In genomic region chr8:44252393-44252792, GRCm38 (mm10) we compare ENCODE assay signal across 26 mouse cellular contexts.
DNase-seq lines count a peak whose midpoint lies in the region; ATAC-seq and TF ChIP-seq lines count a peak whose summit lies in the region.
"Had no signal": no experiment of that assay in that cellular context is flagged by ENCODE, and none has a peak within 500 bp of the region (broad histone marks: within the 10 kb centered on the region; RNA-seq: fewer than 3 reads in every experiment).

No protein-coding gene starts in this region.

- no peaks in the 10 kb centered on the region for H3K27me3 ChIP-seq in kidney, embryonic 14.5 days (ENCODE audit: control insufficient read depth, insufficient read depth, low read length)
- no peaks in the 10 kb centered on the region for H3K27me3 ChIP-seq in kidney, adult 2 months (replicated peaks; ENCODE audit: control insufficient read depth, insufficient read depth, low read length)
- no peaks in the 10 kb centered on the region for H3K27me3 ChIP-seq in kidney, postnatal 0 days (ENCODE audit: insufficient read depth, low read length)
- H3K27me3 ChIP-seq: embryonic facial prominence, embryonic 13.5 days; forebrain, embryonic 12.5 days; forebrain, embryonic 15.5 days; heart, embryonic 12.5 days; heart, embryonic 15.5 days had no signal

- no peaks in the 10 kb centered on the region for H3K9me3 ChIP-seq in kidney, embryonic 14.5 days (ENCODE audit: control insufficient read depth, low read length)
- H3K9me3 ChIP-seq in kidney, postnatal 0 days (replicated peaks; ENCODE audit: low read length): no peaks in the 10 kb centered on the region
- H3K9me3 ChIP-seq: embryonic facial prominence, embryonic 10.5 days; embryonic facial prominence, embryonic 13.5 days; forebrain, embryonic 12.5 days; forebrain, embryonic 15.5 days; heart, embryonic 12.5 days; heart, embryonic 15.5 days; hindbrain, embryonic 10.5 days had no signal

- WGBS in kidney, embryonic 14.5 days: 44% methylated on average over 3 of the region's 3 CpGs
- WGBS in kidney, adult 2 months: 29% methylated on average over 3 of the region's 3 CpGs
- WGBS in kidney, postnatal 0 days: 38% methylated on average over 3 of the region's 3 CpGs

- ATAC-seq in kidney, embryonic 14.5 days (ENCODE audit: low FRiP score, low TSS enrichment): peak; percentile 68; the same call in 1 of the 2 replicates
- no peak for ATAC-seq in kidney, postnatal 0 days (replicated peaks; ENCODE audit: low FRiP score, low read depth)
- ATAC-seq: CD4-positive, CD25-positive, alpha-beta regulatory T cell, adult 4 months; forebrain, embryonic 15.5 days; hindbrain, postnatal 0 days had no signal

- H3K4me1 ChIP-seq in kidney, embryonic 14.5 days (ENCODE audit: control insufficient read depth, insufficient read depth, low read length): no peaks in the 10 kb centered on the region
- no peaks in the 10 kb centered on the region for H3K4me1 ChIP-seq in kidney, adult 2 months (ENCODE audit: control insufficient read depth, insufficient read depth, low read length)
- no peaks in the 10 kb centered on the region for H3K4me1 ChIP-seq in kidney, postnatal 0 days (replicated peaks; ENCODE audit: insufficient read depth, low read length)
- H3K4me1 ChIP-seq: forebrain, embryonic 12.5 days; forebrain, embryonic 15.5 days; heart, embryonic 12.5 days; heart, embryonic 15.5 days; hindbrain, embryonic 10.5 days had no signal

- TF ChIP-seq POLR2A in kidney, adult 2 months (IDR thresholded peaks at IDR 0.05; ENCODE audit: low read depth, low read length): no peak

- no peak overlapping the region for H3K4me3 ChIP-seq in kidney, embryonic 14.5 days (ENCODE audit: low read length)
- no peak overlapping the region for H3K4me3 ChIP-seq in kidney, adult 2 months (ENCODE audit: insufficient read depth, low read depth, low read length)
- H3K4me3 ChIP-seq in kidney, postnatal 0 days (replicated peaks; ENCODE audit: low read depth, low read length): no peak overlapping the region
- H3K4me3 ChIP-seq: embryonic facial prominence, embryonic 10.5 days; embryonic facial prominence, embryonic 13.5 days; erythroblast, embryonic 14.5 days; forebrain, embryonic 12.5 days; forebrain, embryonic 15.5 days; heart, embryonic 12.5 days; heart, embryonic 15.5 days; hindbrain, embryonic 10.5 days had no signal

- no peak for DNase-seq in kidney, adult 2 months
- DNase-seq in kidney, postnatal 0 days (ENCODE audit: low spot score): peak; percentile 69
- no peak for DNase-seq in kidney, adult 9 months
- peak; percentile 6 for DNase-seq in kidney, postnatal 14 days
- peak; percentile 5 to 17 for DNase-seq in kidney, postnatal 4 days
- DNase-seq: adrenal gland, adult 2 months; adrenal gland, postnatal 14 days; cerebellum, adult 11-12 months; cerebellum, adult 8-10 months; embryo, embryonic 11 days; gastrocnemius, postnatal 25 days; heart, adult 18-20 months; heart, postnatal 10 days; heart, postnatal 36 days had no signal

- H3K27ac ChIP-seq in kidney, embryonic 14.5 days (ENCODE audit: low read depth, low read length): no peak overlapping the region
- no peak overlapping the region for H3K27ac ChIP-seq in kidney, adult 2 months (ENCODE audit: insufficient read depth, low read depth, low read length)
- no peak overlapping the region for H3K27ac ChIP-seq in kidney, postnatal 0 days
- H3K27ac ChIP-seq: embryonic facial prominence, embryonic 10.5 days; embryonic facial prominence, embryonic 13.5 days; forebrain, embryonic 12.5 days; forebrain, embryonic 15.5 days; heart, embryonic 15.5 days; hindbrain, embryonic 10.5 days; hindbrain, embryonic 14.5 days; hindbrain, postnatal 0 days had no signal

- H3K4me2 ChIP-seq in kidney, embryonic 14.5 days (replicated peaks; ENCODE audit: low read depth, low read length): no peak overlapping the region
- no peak overlapping the region for H3K4me2 ChIP-seq in kidney, postnatal 0 days (ENCODE audit: low read length)
- H3K4me2 ChIP-seq: embryonic facial prominence, embryonic 13.5 days; forebrain, embryonic 12.5 days; forebrain, embryonic 15.5 days; heart, embryonic 12.5 days; heart, embryonic 15.5 days; hindbrain, embryonic 14.5 days had no signal

- no peak for TF ChIP-seq CTCF in kidney, adult 2 months (conservative IDR thresholded peaks at IDR 0.05; ENCODE audit: insufficient read depth, insufficient read length, low read depth, low read length)
- no peak for TF ChIP-seq CTCF in kidney, postnatal 0 days (IDR thresholded peaks at IDR 0.05; ENCODE audit: low read depth)

- H3K36me3 ChIP-seq in kidney, embryonic 14.5 days (ENCODE audit: control insufficient read depth, insufficient read depth, low read length): no peaks in the 10 kb centered on the region
- H3K36me3 ChIP-seq in kidney, adult 2 months (ENCODE audit: control insufficient read depth, insufficient read depth, low read length): no peaks in the 10 kb centered on the region
- no peaks in the 10 kb centered on the region for H3K36me3 ChIP-seq in kidney, postnatal 0 days (ENCODE audit: insufficient read depth, low read length)
- H3K36me3 ChIP-seq: embryonic facial prominence, embryonic 10.5 days; embryonic facial prominence, embryonic 13.5 days; forebrain, embryonic 12.5 days; forebrain, embryonic 15.5 days; heart, embryonic 12.5 days; heart, embryonic 15.5 days; hindbrain, embryonic 10.5 days had no signal

- H3K9ac ChIP-seq in kidney, embryonic 14.5 days (ENCODE audit: low read depth, low read length): no peak overlapping the region
- no peak overlapping the region for H3K9ac ChIP-seq in kidney, postnatal 0 days (ENCODE audit: low read depth, low read length)
- H3K9ac ChIP-seq: embryonic facial prominence, embryonic 13.5 days; forebrain, embryonic 12.5 days; forebrain, embryonic 15.5 days; heart, embryonic 12.5 days; heart, embryonic 15.5 days; hindbrain, embryonic 14.5 days had no signal

Comparison
In these comparisons a context has a peak if more than half of its experiments do, and no peak if none do; other contexts are left out.
1. DNase-seq: peak in kidney, postnatal 0 days (single experiment), kidney, postnatal 14 days (single experiment) and kidney, postnatal 4 days (2 of 2); none in kidney, adult 2 months (single experiment) and kidney, adult 9 months (single experiment).